Mouse (Mus musculus): ENCODE measurements around the gene Tgfbr3l. TPM values are rescaled to one million over a fixed set of nuclear protein-coding genes. Genes with fewer than 3 reads are reported as not detected.
A peak's percentile ranks its signal among the peaks of the same experiment; 100 is the strongest.

Tgfbr3l gene
- 10 to 100 TPM; 42.4 to 49.1 TPM for total RNA-seq (2021)
- long read RNA-seq, experiment 1 = 0 reads
- long read RNA-seq, experiment 2, partial matches to known transcripts = 0 of 1 reads
- long read RNA-seq, experiment 2, other reads (novel, unspliced or antisense) = 0 of 1 reads

DNA sequence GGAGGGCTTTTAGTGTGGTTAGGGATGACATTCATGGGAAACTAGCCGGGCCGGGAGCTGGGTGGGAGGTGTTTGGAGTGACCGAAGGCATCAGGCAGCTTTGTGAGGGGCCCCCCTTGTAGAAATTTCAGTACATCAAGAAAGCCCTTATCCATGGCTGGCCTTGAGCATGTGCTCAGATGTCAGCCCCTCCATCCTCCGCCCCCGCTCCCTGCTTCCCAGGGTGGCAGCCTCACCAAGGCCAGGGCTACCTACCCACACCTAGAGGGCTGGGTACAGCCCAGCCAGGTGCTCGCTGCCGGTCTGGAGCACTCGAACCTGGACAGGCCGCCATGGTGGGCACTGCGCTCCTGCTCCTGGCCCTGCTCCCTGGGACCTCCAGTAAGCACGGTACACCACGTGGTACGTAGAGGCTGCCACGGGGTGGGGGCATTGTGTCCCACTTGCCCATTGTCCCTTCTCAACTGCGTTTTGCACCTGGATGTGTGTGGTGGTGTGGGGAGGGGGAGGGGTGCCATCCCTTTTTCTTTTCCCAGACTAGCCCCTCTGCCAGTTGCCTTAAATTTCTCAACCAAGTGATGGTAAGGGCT lies at the start of gene Tgfbr3l:
TSS of gene Tgfbr3l (plus strand) at position 264 of the 590 bp plus-strand sequence.
- no peak for DNase-seq (ENCODE audit: low spot score in 2 of 2)

- DNase-seq (ENCODE audit: low spot score in 2 of 2) = no peak
These were observed 46.7 kb upstream of the Tgfbr3l start for GRCm38 (mm10) chr8:4201321-4201720.

- DNase-seq (ENCODE audit: low spot score in 2 of 2) = no peak
These were observed 42.5 kb upstream of the Tgfbr3l start for GRCm38 (mm10) chr8:4205246-4206123.

DNA sequence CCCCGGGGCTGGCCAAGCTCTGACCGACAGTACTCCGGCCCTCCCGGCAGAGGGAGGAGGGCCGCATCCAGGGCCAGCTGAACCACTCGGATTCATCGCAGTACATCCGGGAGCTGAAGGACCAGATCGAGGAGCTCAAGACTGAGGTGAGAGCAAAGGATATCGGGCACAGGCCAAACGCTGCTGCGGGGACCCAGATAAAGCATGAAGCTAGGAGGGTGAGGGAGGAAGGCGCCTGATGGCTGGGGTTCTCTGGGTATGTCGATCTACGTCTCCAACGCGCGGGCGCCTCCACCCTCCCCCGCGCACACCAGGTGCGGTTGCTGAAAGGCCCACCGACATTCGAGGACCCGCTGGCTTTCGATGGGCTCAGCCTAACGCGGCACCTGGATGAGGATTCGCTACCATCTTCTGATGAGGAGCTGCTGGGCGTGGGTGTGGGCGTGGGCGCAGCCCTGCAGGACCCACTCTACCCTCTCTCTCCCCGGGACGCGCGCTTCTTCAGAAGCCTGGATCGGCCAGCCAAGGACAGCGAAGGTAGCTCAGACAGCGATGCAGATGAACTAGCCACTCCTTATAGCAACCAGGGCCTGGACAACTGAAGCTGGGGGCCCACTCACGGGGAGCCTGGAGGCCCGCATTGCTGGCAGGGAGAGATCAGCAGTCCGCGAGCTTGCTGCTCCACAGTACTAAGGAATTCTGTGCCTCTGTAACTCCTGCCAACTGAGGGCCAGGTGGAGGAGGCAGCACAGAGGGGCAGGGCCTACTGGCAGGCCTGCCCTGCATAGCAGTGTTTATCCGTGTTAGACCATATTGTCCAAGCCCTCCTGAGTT lies 41.6 kb upstream of the Tgfbr3l start:
- no peak for DNase-seq (ENCODE audit: low spot score in 2 of 2)

DNA sequence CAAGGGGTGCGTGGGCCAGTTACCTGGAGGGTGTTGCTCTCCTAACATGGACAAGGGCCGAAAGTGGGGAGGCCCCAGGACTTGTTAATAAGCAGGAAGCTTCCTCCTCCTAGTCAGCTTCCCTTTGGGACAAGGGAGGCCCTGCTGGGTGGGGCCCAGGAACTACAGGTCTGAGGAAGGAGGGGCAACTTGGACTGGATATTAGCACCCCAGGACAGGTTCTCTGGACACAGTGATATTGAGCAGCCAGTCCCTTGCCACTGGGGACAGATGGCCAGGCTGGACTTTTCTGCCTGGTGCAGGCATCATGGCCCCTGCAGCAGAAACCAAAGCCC lies 41.0 kb upstream of the Tgfbr3l start:
- no peak for DNase-seq (ENCODE audit: low spot score in 2 of 2)

- no peak for DNase-seq (ENCODE audit: low spot score in 2 of 2)
These were observed 36.9 kb upstream of the Tgfbr3l start for GRCm38 (mm10) chr8:4211097-4211496.

GRCm38 (mm10) chr8:4212809-4213209 lies 35.2 kb upstream of the Tgfbr3l start:
- DNase-seq (ENCODE audit: low spot score in 2 of 2) = no peak

GRCm38 (mm10) chr8:4213210-4214005 lies 34.6 kb upstream of the Tgfbr3l start:
- peak; percentile 52 to 61 for DNase-seq (ENCODE audit: low spot score in 2 of 2)

DNA sequence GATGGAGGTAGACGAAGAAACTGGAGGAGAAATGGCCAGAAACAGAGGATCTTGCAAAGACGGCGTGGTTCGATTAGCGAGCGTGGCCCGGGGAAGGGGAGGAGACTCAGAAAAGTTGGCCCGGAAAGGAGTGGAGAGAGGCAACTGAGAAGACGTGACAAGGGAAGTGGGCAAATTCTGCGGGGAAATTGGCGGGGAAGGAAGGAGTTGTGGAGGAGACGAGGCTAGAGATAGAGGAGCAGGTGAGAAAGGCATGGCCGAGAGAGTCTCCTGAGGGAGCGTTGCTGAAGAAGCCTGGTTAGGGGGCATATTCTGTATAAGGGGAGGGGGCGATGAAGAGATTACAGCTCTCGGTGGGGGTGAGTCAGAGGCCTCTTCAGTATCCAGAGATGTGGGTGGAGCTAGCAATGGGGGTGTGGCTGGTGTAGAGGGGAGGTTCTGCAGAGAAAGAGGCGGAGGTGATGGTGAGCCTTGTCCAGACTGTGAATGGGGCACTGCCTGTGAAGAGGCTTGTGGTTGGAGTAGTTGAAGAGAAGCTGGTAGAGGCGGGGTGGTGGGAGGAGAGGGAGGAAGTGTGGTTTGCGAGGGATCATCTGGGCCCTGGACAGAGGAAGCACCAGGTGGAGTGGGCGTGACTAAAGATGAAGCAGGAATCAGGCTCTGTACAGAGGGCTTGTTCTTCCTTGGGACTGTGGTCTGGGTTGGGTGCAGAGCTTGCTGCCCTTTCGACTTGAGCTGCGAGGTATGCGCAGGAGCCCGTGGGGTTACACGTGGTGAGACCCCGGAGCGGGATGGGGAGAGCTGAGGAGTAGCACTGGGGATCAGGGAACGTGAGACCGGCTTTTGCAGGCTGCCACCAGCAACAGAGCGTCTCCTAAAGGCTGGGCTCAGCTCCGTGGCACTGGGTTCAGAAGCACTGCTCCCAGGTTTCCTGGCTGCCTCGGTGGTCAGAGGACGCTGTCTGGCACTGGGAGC lies 33.7 kb upstream of the Tgfbr3l start:
- DNase-seq (ENCODE audit: low spot score in 2 of 2) = peak; percentile 38 to 56

- DNase-seq (ENCODE audit: low spot score in 2 of 2) = no peak
These were observed 31.7 kb upstream of the Tgfbr3l start for GRCm38 (mm10) chr8:4216296-4216695.

GRCm38 (mm10) chr8:4216791-4217621 lies 31.0 kb upstream of the Tgfbr3l start, which contains the start of gene Prr36:
Gene Prr36, minus strand, starts transcription at chr8:4217459.
- DNase-seq (ENCODE audit: low spot score in 2 of 2) = no peak

- no peak for DNase-seq (ENCODE audit: low spot score in 2 of 2)
These were observed 28.4 kb upstream of the Tgfbr3l start for GRCm38 (mm10) chr8:4219617-4220016.

DNA sequence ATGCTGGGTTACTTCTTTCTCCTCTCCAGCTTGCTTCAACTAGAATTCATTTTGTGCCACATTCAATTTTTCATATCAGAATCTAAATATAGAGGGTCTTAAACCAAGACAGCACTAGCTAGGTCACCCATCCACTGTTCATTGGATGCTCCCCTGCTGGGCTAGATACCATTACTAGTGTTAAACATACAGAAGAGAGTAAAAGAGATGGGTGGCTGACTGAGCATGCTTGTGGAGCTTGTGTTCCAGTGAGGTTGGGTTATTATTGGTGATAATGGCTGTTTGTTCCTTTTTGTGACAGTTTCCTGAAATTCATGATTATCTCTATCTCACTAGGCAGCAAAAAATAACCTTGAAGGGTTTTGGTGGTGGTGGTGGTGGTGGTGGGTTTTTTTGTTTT lies 26.0 kb upstream of the Tgfbr3l start:
- no peak for DNase-seq (ENCODE audit: low spot score in 2 of 2)

GRCm38 (mm10) chr8:4226323-4226722 lies 21.7 kb upstream of the Tgfbr3l start:
- no peak for DNase-seq (ENCODE audit: low spot score in 2 of 2)

- DNase-seq (ENCODE audit: low spot score in 2 of 2) = no peak
These were observed 21.2 kb upstream of the Tgfbr3l start, which contains the start of gene Lrrc8e for GRCm38 (mm10) chr8:4226739-4227347. Gene Lrrc8e, plus strand, starts transcription at chr8:4226827.

GRCm38 (mm10) chr8:4227919-4228318 lies 20.1 kb upstream of the Tgfbr3l start:
- no peak for DNase-seq (ENCODE audit: low spot score in 2 of 2)

GRCm38 (mm10) chr8:4229784-4230183 lies 18.2 kb upstream of the Tgfbr3l start:
- DNase-seq (ENCODE audit: low spot score in 2 of 2) = no peak
